Mouse (Mus musculus) embryo, embryonic 11.5 days (tissue): ENCODE data around the gene Fbrsl1.
A peak's percentile ranks its signal among the peaks of the same experiment; 100 is the strongest.

Source experiments
- DNase-seq: peaks from one replicate; pipeline ENCODE4 v3.0.0-alpha.2; 2012; ENCODE audit warnings: low read depth, low spot score

Gene Fbrsl1

GRCm38 (mm10) chr5:110415806-110416700 lies 32.2 kb downstream of the Fbrsl1 start:
- DNase-seq: no peak

DNA sequence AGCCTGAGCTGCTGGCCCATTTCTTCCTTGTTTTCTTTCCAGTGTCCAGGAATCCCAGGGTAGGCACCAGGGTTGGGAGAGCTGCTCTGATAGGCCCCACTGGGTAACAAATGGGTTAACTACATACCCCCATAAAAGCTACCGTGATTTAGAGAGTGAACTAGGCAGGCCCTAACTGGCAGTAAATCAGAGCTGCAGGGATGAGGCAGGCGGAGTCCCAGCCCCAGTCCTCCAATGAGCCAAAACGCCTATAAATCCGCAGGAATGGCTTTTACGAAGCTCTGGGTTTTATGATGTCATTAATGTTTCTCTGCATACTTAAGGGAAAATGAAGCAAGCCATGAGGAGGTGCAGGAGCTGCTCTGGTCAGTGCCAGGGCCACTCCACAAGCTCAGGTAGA lies 33.3 kb downstream of the Fbrsl1 start:
- no peak for DNase-seq

GRCm38 (mm10) chr5:110413018-110413417 lies 35.3 kb downstream of the Fbrsl1 start:
- no peak for DNase-seq

GRCm38 (mm10) chr5:110410386-110410785 lies 37.9 kb downstream of the Fbrsl1 start:
- no peak for DNase-seq

GRCm38 (mm10) chr5:110408967-110409366 lies 39.3 kb downstream of the Fbrsl1 start:
- no peak for DNase-seq

- DNase-seq: no peak
Measured at GRCm38 (mm10) chr5:110406065-110406714, 42.1 kb downstream of the Fbrsl1 start.

DNA sequence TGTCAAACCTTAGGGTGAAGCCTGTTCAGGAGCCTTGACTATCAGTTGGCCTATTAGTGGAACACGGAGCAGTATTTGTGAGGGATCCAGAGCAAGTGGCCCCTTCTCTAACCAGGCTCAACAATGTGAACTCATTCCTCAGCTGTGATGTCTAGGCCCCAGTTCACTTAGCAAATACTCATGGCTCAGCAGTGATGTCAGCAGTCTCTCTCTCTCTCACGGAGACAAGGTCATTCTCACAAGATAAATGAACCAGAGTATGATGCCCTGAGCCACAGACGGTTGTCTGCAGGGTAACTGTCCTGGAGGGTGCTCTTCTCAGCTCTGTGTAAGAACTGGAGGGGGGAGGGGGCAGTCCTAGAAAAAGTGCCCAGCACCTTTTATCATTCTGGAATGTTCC lies 44.4 kb downstream of the Fbrsl1 start:
- DNase-seq: no peak

DNA sequence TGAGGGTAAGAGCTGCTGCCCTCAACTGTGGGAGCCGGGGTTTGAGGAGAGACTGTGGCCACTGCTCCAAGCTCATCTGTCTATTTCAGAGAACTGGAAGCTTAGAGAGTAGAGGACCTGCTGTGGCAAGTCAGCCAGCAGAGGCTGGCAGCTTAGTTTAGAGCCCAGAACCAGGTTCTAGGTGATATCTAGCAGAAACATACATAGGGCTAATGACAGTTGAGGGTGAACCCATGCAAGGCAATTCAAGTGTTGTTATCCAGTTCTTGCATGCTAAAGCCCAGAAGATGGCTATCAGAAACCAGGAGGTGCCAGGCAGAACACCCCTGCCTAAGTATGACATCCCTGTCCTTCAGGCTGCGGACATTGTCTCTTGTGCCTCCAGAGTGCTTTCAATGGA lies 45.7 kb downstream of the Fbrsl1 start:
- no peak for DNase-seq

DNA sequence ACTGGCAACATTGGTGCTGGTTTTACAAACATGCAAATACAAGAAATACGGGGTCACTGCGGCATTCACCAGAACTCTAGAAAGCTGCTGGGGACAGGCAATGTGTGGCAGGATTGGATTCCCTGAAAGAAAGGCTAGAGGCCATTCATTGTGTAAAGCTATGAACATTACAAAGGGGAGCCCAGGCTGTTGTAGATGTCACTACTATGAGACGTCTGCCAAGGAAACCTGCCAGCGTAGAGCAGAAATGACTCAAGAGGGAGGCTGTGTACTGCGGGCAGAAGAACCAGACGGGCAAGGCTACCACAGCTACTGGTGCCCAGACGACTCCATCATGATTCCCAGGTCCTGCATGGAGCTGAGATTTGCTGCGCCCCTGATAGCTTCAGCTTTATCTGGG lies 47.2 kb downstream of the Fbrsl1 start:
- DNase-seq: no peak

DNA sequence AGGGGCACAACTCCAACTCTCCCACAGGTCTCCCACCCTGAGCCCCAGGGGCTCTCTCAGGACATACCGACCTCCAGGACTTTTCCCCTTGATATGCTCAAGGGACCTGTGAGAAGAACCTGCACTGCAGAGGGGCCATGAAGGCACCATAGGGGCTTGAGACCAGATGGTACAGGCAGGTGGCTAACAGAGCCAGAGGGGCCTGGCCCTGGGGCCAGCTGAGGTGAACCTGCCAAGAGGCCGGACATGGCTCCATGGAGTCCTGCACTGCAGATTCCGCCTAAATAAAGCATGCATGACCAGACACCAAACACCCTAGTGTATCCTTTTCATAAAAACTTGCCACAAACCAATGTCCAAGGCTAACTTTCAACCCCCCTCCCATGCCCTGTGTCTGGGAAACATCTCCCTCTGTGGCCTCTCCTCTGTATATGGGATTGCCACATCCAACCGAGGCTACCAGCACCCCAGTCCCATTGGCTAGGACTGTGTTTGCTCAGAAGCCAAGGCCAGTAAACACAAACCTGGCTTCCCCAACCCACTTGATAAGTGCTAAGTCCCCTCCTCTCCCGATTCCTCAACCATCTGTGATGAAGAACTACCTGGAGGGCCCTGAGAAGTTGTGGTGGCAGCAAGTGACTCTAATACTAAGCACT lies 53.2 kb downstream of the Fbrsl1 start:
- DNase-seq: no peak

GRCm38 (mm10) chr5:110392727-110393126 lies 55.6 kb downstream of the Fbrsl1 start:
- DNase-seq: no peak

GRCm38 (mm10) chr5:110390631-110391030 lies 57.7 kb downstream of the Fbrsl1 start:
- no peak for DNase-seq

GRCm38 (mm10) chr5:110387332-110387731 lies 61.0 kb downstream of the Fbrsl1 start:
- DNase-seq: no peak

- peak; percentile 58 for DNase-seq
Measured at GRCm38 (mm10) chr5:110386371-110387330, 61.7 kb downstream of the Fbrsl1 start.

DNA sequence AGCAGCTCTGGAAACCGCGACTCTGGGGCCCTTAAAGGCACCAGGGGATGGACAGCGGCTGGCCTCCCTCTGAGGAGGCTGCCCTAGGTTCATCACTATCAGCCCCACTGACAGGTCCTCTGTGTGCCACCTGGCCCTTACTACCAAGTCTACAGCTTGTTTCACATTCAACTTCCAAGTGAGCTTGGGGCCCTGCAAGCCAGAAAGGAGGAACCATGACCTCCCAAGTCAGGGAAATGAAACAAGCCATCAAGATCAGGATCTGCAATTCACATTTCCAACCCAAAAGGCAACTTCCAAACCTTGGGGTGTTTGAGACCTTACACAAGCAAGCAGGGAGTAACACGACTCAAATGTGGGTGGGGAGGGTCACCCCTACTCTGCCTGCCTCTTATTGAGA lies 63.0 kb downstream of the Fbrsl1 start:
- no peak for DNase-seq

DNA sequence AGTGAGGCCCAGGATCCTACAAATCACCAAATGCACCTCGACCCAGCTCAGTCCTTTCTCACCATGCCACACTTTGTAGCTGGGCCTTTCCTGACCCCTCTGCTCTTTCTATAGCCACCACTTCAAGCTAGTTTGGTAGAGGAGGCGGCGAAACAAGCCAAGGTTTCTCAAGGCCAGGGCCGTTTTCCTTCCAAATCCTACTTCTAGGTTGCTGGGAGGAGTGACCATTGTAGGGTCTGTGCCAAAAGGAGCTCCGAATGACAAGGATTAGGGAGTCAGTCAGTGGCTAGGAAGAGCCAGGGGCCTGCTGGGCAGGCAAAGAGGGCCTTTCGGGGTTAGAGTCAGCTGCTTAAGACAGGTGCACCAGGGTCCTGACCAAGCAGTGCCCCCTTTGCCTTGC lies 63.8 kb downstream of the Fbrsl1 start:
- no peak for DNase-seq

DNA sequence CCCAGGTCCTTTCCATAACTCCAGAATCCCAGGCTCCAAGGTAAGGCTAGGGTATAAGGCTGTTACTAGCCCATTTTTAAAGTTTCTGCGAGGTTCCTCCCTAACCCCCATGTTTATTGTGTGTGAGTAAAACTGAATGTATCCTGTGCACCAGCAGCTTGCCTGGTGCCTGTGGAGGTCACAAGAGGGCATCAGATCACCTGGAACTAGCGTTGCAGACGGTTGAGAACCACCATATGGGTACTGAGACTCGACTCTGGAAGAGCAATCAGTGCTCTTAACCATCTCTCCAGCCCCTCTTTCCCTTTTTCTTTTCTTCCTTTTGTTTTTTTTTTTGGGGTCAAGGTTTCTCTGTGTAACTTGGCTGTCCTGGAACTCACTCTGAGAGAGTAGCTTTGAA lies 68.5 kb downstream of the Fbrsl1 start:
- DNase-seq: no peak

DNA sequence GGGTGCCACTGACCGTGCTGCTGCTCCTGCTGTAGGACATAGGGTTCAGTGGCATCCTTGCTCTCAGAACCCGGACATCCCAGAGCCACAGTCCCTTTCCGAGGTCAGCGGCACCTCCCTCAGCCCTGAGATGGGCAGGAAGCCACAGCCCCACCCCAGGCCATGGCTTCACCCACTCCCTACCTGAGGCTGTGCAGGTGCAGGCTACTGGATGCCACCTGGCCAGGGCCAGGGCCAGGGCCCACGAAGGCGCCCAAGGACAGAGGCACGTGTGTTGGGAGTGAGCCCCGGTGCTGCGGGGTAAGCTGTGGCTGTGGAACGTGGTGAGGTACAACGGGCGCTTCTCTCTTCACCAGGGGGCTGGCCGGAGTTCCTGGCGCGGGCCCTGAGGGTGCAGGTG lies 69.2 kb downstream of the Fbrsl1 start:
- DNase-seq: no peak

GRCm38 (mm10) chr5:110378181-110378583 lies 70.1 kb downstream of the Fbrsl1 start:
- no peak for DNase-seq

DNA sequence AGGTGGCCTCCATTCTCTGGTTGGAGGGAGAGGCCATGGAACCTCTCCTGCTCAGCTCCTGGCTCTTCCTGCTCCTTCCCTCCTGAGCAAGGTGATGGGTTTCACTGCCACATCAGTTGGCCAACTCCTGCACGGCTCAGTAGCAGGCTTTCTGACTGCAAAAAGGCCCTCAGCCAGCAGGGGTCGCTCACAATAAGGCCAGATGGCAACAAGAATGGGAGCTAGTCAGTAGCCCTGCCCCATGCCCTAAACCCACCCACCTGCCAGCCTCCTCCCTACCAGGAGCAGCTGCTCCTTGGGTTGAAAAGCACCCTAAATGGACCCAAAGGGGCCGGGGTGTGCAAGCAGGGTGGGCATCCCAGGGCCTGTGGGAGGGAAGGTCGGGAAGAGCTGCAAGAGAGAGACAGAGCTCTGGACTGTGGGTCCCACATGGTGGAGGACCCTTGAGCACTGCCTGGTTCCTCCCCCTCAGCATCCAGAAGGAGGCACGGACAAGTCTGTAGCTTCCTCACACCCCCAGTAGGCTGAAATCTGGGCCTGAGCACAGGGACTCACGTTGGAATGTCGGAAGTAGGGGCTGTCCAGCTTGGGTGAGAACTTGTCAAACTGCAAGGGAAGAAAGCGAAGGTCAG lies 71.4 kb downstream of the Fbrsl1 start:
- DNase-seq: no peak
